Mouse (Mus musculus) lung, postnatal 25 days (tissue): ENCODE data around the gene Fmnl1.

ENCODE experiments used
- DNase-seq: peaks from one replicate; pipeline ENCODE4 v3.0.0; 2022; ENCODE audit warnings: low spot score

Gene Fmnl1

DNA sequence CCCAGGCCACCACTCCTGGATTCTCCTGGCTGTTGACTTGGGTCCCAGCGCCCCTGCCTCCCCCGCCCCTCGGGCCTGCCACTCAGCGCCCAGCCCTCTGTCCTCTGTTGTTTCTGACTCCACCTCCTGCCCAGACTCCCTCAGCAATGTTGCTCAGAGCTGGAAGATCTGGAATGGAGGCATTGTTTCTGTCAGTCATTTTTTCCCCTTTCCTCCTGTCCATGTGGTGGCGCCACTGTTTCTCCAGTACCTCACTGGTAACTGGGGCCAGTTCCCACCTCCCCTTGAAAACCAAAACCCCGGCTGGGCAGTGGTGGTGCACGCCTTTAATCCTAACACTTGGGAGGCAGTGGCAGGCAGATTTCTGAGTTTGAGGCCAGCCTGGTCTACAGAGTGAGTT, 9.5 kb upstream of the Fmnl1 start:
- DNase-seq = no peak

DNA sequence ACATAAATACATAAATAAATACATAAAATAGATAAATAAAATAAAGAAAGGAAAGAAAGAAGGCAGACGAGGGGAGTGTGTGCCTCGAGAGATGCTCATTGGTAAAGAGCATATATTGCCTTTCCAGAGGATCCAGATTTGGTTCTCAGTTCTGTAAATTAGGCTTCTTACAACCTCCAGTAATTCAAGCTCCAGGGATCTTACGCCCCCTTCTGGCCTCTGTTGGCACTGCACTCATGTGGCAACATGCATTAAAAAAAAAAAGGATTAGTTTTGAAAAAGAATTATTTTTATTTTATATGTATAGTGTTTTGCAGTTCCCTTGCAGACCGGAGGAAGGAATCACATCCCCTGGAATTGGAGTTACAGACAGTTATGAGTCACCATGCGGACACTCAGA, 8.8 kb upstream of the Fmnl1 start:
- DNase-seq = no peak

GRCm38 (mm10) chr11:103164391-103164790, 6.5 kb upstream of the Fmnl1 start:
- DNase-seq = no peak

DNA sequence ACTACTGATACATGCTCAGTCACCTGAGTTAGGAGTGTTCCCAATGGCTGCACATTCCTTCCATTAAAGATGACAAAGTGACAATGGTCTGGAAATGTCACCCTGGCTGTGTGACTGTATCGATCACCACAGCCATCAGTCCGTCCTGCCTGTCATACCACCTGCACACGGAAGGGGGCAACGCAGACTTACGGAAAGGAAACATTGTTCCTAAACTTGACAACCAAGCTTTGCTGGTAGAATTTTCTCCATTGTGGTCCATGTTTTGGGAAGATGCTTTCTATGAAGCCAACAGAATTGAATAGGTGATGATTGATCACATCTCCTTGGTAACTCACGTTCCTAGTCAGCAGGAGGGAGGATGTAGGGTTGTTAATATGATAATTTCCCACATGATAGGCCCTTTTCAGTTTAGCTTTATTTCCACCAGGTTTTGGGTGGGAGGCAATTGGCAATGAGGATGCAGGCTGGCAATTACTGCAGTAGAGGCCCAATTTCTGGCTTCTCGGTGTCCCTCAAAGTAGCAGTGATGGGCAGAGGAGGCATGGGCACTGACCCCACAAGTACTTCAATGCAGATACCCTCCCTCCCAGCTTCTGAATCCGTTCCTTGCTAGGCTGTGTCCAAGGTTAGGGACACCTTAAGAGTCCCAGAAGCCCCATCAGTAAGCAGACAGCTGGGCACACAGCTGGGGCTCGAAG, 2.1 kb upstream of the Fmnl1 start:
- DNase-seq = peak; percentile 76

- DNase-seq = no peak
Measured at GRCm38 (mm10) chr11:103169664-103170063, 1.2 kb upstream of the Fmnl1 start.

GRCm38 (mm10) chr11:103170111-103170493, 805 bp upstream of the Fmnl1 start:
- no peak for DNase-seq

DNA sequence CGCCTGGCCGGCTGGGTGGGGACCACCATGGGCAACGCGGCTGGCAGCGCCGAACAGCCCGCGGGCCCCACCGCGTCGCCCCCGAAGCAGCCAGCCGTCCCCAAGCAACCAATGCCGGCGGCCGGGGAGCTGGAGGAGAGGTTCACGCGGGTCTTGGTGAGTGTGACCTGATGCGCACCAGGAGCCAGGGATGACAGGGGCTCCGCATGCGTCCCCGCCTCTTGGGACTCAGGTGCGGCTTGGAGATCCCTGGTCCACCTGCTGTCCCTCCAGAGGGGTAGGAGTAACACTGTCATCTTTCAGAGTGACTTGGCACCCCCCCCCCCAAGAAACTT, 346 bp downstream of the Fmnl1 start:
- DNase-seq = no peak

DNA sequence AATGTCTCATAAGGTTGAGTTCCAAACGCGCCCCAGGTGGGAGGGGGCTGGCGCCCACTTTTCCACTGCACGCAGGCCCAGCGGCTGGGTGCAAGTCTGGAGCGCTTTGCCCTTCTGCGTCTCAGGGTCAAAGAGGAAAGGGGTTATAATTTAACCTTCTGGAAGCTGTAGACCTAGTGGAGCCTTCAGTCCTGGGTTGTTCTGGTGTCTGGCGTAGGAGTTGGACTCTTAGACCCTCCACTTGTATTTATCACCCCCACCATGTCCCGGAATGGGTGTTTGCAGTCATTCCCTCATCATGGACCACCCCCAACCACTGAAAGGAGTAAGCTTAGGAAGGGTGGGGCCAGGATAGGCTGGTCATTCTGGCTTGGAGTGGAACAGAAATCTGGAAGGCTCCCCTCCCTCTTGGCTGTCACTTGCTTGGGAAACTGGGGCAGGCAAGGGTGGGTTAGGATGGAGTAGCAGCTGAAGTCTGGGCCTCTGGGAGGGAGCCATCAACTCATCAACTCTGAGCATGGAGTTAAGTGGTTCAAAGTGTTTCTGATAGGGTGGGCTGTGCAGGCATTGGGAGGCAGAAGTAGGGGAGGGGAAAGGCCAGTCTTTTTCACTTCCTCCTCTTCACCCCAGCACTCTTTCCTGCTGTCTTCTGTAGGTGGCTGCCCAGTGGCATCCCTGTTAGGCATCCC, 940 bp downstream of the Fmnl1 start:
- no peak for DNase-seq

- no peak for DNase-seq
Measured at GRCm38 (mm10) chr11:103172392-103173040, 1.6 kb downstream of the Fmnl1 start.

DNA sequence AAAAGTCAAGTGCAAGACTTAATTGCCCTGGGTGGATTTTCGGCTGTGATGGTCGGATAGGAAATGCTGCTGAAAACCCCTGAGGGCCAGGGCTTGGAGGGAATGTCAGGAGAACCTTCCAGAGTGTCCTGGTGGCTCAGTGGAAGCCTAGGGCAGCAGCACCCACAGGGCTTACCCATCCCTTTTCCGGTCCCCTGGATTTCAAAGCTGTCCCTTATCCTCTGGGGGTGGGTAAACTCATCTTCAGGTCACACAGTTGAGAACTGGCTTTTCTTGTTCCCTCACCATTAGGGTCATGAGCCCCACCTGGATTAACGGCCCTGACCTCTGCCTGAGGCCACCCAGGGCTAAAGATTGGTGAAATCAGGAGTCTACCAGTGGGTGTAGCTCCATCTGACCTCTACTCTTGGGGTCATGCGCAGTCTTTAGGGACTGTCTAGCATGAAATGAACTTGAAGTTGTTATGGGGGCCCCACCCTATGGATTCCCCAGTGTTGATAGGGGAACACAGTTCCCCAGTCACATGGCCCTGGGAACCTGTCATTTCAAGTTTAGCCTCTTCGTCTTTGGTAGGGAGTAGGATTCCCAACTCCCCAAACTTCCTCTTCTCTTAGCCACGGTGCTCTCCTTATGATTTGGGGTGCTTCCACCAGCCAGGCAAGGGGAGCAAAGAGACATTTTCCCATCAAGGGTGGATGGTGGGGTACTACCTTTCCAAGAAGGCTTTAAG, 2.3 kb downstream of the Fmnl1 start:
- DNase-seq = no peak

DNA sequence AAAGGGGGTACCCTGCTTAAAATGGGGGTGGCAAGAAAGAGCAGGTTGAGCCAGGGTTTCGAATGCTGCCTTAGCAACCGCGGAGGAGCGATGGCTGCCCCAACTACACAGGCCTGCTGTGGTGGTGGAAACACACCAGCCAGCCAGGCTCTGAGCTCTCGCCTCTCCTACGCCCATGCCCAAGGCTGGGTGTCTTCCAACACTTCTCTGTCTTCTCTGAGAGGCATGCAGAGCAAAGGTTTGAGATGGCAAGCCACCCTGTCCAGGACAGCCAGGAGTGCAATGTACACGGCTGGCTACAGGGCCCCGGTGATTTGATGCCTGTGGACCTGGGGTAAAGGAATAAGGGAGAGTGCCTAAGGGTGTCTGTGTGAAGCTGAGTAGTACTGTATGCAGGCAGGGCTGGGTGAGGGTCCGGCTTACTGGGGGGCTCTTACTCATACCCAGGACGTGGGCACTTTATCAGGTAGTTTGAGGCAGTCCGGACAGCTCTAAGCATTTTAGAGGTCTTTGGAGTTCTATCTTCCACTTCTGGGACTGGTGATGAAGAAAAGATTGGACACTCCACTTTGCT, 3.0 kb downstream of the Fmnl1 start:
- DNase-seq = no peak

GRCm38 (mm10) chr11:103174411-103174832, 3.5 kb downstream of the Fmnl1 start:
- DNase-seq = no peak

GRCm38 (mm10) chr11:103174891-103175391, 4.0 kb downstream of the Fmnl1 start:
- peak; percentile 86 for DNase-seq

- DNase-seq = no peak
Measured at GRCm38 (mm10) chr11:103175688-103176442, 5.0 kb downstream of the Fmnl1 start.

DNA sequence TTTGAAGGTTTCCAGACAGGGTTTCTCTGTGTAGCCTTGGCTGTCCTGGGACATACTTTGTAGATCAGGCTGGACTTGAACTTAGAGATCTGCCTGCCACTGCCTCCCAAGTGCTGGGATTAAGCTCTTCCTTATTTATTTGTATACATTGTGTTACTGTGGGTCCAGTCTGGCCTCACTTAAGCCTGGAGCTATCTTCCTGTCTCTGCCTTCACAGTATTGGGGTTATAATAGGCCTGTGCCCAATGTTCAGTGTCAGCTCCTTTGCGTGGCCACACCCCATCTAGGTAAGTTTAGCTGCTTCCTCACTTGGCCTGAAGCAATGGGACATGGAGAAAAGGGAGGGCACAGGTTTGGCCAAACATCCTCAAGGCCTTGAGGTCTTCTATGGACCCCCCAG, 5.6 kb downstream of the Fmnl1 start:
- DNase-seq = no peak

- no peak for DNase-seq
Measured at GRCm38 (mm10) chr11:103177216-103177615, 6.3 kb downstream of the Fmnl1 start.

- DNase-seq = peak; percentile 57
Measured at GRCm38 (mm10) chr11:103177815-103178485, 7.0 kb downstream of the Fmnl1 start.

- DNase-seq = no peak
Measured at GRCm38 (mm10) chr11:103178748-103179147, 7.8 kb downstream of the Fmnl1 start.

GRCm38 (mm10) chr11:103180426-103180825, 9.5 kb downstream of the Fmnl1 start:
- no peak for DNase-seq

GRCm38 (mm10) chr11:103181349-103181748, 10.4 kb downstream of the Fmnl1 start:
- DNase-seq = no peak

GRCm38 (mm10) chr11:103181911-103182310, 11.0 kb downstream of the Fmnl1 start:
- DNase-seq = no peak
